Mouse (Mus musculus) heart, postnatal 36 days (tissue): ENCODE data around the gene Atp8a2. TPM values are rescaled to one million over a fixed set of nuclear protein-coding genes. Genes with fewer than 3 reads are reported as not detected.

Experiments used
- DNase-seq, 2 experiments: peaks; one replicate each; pipeline ENCODE4 v3.0.0; 2021 to 2022
- intact Hi-C: fragments of 180-260 bp; cut with DNase I; formaldehyde crosslinking; loops from one replicate; pipeline ENCODE4 v1.15.1; 2025
- total RNA-seq, 2 experiments: library from RNA; stranded (reverse); gene quantifications; 2 replicates each; pipeline ENCODE4 v1.2.3; 2021

The Atp8a2 gene
- total RNA-seq: 1 to 10 TPM; 4.4 to 5.0 TPM

DNA sequence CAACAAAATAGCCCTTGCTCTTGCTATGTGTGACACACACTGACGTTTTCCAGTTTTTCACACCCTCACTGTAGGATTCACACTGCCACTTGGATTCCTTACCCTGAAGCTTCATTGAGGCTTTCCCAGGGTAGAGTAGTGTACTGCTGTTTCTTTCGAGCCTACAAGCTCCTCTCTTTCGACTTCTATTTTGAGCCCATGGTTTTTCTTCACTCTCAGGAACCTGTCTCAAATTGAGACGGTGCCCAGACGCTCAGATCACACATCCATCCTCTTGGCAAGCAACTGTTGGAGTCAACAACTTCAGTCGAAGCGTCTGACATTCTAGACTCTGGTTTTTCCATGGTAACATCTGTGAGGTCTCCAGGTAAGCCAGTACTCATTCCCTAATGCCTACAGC is at the start of gene Atp8a2:
Gene Atp8a2, minus strand, starts transcription at position 296 of the 400 bp plus-strand sequence.
- intact Hi-C loops: no loop called here
- DNase-seq: no peak

DNA sequence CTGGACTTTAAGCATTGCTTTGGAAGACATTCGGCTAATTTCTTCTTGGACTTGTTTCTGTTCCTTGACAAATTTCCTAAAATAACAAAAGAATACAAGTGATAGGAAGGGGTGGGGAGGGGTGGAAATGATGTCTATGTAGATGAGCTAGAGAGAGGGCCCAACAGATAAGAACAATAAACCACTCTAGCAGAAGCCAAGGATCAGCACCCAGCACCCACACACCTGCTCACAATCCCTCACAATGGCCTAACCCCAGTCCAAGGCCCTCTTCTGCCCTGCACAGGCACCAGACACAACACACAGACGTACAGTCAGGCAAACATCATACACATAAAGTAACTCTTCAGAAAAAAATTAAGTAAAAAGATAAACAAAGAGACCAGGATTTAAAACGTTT is 41.6 kb upstream of the Atp8a2 start:
- DNase-seq: no peak
- intact Hi-C loops: no loop called here

DNA sequence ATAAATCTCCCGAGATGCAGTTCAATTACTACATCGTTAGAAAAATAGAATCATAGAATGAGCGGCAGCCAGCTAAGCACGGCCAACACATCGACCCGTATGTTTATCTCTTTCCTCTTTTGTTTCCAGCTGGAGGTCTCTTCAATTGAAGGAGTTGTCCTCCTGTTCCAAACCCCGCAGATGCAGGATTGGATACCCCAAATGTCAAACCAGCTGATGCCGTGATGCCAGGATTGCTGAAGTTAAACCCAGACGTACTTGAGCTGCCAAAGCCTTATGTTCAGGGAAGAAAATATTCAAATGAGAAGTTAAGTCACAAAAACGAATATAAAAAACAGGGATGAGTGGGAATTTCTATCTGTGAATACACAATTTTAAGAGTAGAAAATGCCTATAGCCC is 22.9 kb upstream of the Atp8a2 start:
- DNase-seq: no peak
- intact Hi-C loops: no loop called here

DNA sequence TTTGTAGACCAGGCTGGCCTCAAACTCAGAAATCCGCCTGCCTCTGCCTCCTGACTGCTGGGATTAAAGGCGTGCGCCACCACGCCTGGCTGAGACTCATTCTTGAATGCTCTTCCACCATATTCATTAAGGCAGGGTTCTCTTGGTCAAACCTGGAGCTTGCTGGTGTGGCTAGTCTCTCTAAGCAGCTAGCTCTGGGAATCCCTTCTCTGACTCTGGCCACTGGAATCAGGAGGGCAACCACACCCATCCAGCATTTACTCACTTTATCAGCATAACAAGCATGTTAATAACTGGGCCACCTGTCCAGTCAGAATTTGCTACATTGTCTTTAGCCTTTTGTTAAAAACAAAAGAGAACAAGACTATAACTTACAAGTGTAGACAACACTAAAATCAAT is 20.6 kb upstream of the Atp8a2 start:
- intact Hi-C loops: no loop called here
- DNase-seq: no peak

DNA sequence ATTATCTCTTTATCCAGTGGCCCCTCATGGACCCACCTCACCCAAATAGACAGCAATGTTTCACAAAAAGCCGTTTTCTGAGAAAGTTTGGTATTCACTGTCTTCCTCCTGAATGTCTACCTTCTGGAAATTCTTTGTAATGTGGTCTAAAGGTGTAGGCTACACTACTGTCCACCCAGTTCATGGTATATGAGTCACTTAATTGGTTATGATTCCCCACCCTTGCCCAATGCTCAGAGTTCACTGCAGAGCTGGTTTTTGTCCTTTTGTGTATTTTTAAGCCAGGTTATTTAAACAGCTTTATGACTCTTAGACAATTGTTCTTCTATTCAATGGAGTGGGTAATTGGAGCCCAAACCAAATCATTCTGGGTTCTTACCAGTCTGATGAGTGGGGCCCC is 19.1 kb upstream of the Atp8a2 start:
- no peak for DNase-seq
- intact Hi-C loops: no loop called here

DNA sequence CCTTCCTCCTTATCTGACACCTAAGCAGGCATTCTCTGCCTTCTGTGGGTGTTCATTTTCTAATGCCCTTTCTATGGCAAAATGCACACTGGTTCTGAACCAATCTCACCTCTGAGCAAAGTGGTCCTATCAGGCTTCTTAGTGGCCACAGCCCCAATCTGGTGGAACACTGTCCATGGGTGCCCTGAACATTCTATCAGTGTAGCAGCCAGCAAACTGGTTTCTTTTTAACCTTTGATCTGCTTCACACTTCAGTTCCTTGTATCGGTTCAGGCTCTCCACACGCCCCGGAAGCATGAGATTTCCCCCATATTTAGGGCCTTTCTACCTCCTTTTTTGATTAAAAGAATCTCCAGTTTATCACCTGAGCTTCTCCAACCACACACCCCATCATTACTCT is 18.0 kb upstream of the Atp8a2 start:
- no peak for DNase-seq
- intact Hi-C loops: no loop called here

DNA sequence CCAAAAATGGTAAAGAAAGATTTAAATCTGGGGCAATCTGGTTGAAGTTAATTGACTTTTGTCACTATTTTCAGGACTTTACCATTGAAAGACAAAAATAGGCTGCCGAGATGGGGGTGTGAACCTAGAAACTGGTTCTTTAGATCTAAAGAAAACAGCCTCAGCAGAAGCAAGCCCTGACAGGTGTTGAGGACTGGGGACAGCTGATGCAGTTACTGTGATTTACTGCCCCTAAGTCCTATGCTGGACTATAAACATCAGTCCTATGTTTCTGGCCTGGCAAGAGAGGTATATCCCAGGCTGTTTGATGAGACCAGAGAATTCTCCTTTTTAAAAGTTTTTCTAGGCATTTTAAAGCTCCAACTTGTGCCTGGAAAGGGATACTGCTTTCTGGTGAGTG is 17.1 kb upstream of the Atp8a2 start:
- intact Hi-C loops: no loop called here
- DNase-seq: no peak

DNA sequence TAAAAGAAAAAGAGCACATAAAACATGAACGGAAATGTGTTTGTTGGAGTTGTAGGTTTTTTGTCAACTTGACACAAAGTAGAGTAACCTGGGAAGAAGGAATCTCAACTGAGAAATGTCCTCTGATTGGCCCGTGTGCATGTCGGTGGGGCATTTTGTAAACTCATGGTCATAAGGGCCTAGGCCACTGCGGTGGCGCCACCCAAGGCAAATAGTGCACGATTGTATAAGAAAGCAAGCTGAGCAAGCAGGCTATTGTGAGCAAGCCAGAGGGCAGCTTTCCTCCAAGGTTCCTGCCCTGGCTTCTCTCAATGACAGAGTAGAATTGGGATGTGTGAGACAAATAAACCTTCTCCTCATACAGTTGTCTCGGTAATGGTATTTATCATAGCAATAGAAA is 12.2 kb upstream of the Atp8a2 start:
- no peak for DNase-seq
- intact Hi-C loops: no loop called here

DNA sequence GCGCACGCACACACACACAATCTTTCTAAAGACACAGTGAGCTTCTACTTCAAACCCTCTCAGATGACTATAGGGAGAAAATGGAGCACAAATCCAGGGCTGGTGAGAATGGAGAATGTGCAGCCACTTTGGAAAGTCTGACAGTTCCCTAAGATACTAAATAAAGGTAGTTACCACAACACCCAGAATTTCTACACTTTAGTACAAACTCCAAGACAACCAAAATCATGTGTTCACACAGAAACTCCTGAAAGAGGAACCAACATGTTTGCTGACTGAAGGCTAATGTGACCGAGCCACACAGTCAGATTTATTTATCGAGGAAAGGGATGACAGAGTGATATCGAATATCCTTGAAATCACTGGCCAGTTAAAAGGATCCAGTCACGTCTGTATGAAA is 8.0 kb upstream of the Atp8a2 start:
- no peak for DNase-seq
- intact Hi-C loops: no loop called here

DNA sequence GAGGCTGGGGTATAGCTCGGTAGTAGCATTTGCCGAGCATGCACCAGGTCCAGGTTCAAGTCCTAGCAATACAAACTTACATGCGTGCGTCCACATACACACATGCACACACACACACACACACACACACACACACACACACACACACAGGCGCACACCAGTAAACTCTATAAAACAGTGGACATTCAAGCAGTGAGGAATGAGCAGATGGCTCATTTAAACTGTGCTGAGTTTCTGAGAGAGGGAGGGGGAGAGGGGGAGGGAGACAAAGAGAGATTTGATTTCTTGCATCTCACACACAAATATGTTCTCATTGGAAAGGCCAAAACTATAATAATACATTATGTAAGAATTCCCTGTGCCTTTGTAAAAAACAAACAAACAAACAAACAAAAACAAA is 980 bp downstream of the Atp8a2 start:
- no peak for DNase-seq
- intact Hi-C loops: no loop called here

DNA sequence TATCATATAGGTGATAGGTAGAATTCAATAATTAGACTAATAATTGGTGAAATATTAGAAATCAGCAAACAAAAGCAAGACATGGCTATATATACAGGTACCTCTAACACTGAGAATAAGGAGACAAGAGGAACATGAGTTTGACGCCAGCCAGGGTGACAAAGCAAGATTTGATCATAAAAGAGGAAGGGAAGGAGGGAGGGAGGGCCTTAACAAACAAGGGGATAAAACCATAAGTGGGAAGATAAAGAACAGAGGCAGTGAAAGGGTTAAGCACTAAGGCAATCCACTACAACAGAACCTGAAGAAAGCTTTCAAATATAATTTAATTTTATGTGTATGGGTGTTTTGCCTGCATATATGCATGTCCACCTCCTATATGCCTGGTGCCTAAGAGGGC is 2.4 kb downstream of the Atp8a2 start:
- intact Hi-C loops: no loop called here

DNA sequence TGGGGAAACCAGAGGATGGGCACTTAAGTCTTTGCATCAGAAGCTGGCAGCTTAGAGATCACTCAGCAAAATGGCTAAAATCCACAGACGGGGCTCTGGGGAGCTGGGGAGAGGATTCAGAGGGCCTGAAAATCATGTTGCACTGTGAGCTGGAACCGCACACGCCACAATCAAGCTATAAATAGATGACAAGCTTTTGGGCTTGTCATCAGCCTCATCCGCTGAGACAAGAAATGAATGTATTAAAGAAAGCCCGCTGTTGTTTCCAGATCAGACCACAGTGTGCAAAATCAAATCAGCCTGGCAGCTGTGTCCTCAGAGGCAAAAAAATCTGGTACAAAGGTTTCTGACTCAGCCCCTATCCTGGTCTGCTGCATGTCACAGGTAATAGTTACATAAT is 7.2 kb downstream of the Atp8a2 start:
- DNase-seq: no peak
- intact Hi-C loops: no loop called here

More for the DNA sequence above, 2.4 kb downstream of the Atp8a2 start:
- no peak for DNase-seq

DNA sequence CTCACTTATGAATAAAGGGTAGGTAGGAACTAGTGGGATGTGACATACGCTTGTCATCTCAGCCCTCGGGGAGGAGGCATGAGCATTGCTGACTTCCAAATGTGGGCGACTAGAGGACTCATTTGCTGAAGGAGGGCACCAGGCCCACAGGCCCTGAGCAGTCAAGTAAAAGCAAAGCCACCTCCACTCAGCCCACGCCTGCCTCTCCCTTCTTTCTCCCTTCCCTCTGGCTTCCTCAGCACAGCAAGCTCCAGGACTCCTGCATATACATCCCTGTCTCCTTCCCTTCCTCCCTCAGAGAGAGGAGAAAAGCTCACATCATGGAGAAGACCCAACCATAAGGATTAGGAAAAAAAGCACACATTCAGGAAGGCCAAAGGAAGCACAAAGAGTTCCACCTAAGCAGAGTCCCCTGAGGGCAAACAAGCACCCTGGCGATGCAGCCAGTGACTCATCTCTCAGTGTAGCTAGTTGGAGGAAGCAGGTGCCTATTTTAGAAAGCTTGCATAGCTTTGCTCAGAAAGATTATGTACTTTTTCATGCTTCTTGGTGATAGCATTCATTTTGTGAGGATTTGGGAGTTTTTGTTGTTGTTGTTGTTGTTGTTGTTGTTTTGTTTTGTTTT is 8.7 kb downstream of the Atp8a2 start:
- no peak for DNase-seq
- intact Hi-C loops: no loop called here

DNA sequence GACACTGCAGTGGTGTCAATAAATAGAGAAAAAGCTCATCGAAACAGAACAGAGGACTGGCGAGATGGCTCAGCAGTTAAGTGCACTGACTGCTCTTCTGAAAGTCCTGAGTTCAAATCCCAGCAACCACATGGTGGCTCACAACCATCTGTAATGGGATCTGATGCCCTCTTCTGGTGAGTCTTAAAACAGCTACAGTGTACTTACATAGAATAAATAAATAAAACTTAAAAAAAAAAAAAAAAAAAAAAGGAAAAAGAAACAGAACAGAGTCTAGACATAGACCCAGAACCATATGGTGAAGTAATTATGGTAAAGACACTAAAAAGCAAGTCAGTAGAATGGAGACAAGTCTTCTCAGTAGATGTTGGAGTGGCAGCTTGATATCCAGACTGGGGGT is 15.7 kb downstream of the Atp8a2 start:
- intact Hi-C loops: no loop called here
- no peak for DNase-seq

DNA sequence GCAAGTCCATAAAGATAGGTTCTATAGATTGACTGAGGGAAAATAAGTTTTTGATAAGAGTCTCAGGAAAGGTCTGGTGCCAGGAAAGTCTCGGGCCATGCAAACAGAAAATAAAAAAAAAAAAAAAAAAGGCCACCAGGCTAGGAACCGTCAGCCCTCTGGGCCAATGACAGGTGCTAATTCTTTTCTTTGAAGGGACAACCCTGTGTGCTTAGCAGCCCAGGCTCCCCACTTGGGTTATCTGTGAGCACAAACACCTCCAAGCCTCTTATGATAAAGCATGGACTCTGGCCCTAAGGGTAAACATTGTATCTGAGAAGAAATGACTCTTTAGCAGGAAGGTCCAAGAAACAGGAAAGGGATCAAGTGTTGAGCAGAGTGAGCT is 18.4 kb downstream of the Atp8a2 start:
- DNase-seq: no peak
- intact Hi-C loops: no loop called here

DNA sequence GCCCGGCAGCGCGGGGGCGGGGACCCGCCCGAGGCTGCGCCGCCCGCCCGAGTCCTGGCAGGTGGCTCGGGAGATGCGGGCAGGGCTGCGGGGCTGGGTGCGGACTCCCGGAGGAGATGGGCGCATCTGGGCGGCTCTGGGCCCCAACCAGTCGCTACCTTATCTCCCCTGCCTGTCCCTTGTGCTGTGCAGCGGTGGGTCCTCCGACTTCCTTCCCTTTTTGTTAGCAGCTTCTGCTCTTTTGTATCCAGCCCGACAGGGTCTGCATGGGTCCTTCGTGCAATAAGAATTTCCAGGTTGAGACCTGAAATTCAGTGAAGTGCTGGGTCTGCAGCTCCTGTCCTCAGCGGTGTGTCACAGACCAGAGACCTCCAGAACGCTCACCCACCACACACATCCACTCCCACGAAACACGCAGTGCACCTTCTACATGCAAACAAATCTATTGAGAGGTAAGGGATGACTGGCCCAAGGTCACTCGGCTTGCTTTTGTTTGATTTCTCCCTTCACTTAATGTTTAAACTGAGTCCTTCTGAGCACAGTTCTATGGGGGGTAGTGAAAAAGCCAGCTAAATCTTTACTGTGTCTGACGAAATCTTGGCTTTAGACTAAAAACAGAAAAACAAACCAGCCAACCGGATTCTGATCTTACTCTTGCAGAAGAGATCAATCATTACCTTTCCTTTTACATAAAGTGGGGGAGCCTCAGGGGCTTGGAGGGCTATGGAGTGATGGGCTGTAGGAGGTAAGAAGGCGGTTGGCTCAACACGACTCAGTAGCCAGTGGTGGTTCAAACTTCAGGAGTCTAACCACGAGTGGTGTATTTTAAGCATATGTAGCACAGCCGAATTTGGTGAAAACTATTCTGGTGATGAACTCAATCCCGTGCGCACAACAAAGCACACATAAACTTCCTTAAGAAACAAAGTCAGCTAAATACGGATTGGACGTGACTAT is 19.1 kb downstream of the Atp8a2 start:
- no peak for DNase-seq
- intact Hi-C loops: no loop called here

DNA sequence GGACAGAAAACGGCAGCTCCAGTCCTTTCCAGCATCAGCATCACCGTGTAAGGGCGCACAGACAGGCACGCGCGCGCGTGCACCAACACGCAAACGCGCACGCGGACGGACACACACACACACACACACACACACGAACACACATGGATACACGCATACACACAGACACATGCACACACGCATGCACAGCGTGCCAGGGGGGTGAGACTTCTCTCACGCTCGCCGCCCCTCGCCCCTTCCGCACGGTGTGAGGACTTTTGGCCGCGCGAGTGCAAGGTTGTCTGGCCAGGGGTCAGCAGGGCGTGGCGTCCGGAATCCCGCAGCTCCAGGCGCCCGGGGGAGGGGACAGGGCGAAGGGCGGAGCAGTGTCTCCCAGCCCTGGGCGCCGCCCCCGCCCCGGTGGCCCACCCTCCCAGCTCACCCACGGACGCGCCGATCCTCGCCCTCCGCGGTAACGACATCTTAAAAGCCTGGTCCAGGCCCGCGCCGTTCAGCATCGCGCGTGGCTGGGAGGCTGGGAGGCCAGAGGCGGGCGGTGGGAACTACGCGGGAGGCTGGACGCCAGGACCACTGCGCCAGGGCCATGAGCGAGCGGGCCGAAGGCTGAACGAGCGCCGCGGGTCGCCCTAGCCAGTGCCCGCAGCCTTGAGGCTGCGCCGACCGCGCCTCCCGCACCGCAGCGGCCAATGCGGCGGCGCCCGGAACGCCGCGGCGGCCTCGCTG is 19.9 kb downstream of the Atp8a2 start:
- peak; percentile 19 to 30 for DNase-seq
- intact Hi-C loops: no loop called here

DNA sequence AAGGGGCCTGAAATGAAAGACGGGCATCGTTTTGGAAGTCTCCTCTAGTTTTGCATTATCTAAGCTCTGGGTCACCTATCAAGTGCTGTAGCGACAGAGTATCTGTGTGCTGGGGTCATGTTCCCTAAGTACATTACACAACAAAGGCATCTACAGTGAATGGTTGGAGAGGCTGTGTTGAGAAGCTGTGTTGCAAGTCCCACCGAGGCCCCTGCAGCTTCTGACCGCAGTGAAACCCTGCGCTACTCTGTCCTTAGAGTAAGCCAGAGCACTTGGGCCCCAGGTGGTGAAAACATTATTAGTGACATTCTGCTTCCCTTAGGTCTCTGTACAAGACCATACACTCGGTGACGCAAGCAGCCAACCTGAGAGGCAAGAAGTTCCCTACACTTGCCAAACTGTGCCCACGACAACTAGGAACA is 20.5 kb downstream of the Atp8a2 start:
- intact Hi-C loops: no loop called here
- DNase-seq: no peak

DNA sequence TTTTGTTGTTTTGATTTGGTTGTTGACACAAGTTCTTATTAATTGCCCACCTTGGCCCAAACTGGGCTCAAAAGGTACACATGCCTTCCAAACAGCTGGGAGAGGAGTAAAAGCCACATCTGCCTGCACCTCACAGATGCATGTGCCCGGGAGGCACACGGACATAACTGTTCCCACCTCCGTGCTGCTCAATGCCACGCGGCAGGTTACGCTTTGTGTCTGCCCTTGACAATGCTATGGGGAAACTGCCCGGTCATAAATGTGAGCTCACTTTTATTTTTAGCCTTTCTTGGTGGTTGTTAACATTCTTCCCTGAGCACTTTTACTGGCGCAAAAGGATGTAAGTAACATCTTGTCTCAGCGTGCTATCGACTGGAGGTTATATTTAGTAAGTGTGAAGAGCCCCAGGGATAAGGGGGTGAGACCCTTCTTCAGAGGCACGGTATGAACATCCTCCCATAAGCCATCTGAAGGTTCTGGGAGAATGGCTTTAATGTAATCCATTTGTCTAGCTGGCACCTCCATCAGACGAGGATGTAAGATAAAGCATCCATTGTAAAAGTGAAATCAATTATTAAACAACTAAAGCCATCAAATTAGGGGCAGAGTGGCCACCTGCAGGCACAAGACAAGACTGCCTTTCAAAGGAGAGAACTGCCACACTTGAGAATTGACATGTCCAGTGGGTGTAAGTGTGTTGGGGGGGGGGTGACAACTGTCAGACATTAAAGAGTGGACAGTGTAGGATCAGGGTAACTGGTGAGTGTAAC is 24.5 kb downstream of the Atp8a2 start:
- DNase-seq: no peak
- intact Hi-C loops: no loop called here

DNA sequence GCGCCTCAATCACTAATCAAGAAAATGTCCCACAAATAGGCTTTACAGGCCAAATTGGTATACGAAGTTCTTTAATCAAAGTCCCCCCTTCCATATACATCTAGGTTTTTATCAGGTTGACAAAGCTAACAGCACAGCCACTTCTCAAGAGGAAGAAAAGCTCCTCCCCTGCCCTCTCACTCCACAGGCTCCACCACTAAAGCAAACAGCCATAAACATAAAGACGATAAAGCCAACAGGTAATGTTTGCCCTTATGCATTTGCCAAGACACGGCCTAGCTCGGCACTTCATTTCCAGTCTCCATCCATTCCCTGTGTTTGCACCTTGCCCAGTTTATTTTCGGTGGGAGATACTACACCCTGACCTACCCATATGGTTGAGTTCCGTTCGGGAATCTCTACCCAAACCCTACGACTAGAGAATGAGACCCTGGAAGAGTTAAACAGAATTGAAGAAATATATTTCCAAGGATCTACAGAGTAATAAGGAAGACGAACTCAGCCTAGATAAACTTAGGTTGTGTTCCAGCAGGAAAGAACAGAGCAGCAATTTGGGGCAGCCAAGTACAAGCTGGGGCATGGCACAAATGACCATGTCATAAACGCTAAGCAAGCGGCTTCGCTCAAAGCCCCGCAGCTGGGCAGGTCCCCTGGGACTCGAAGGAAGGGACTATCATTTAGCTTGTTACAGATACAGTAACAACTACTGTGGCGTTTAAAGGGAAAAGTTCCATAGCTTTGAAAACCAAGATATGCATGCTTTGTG is 26.0 kb downstream of the Atp8a2 start:
- intact Hi-C loops: no loop called here
- DNase-seq: no peak
